Mouse (Mus musculus) adrenal gland, adult 18-20 months (tissue): ENCODE measurements at regions not wholly inside any gene's neighbourhood (a gene's known extent, or its start where the extent isn't known, plus 50 kb on each side); places are given as distances from the start of the nearest gene placed in this dataset.

Experiments used
- DNase-seq, 2 experiments: peaks; one replicate each; pipeline ENCODE4 v3.0.0; 2021 to 2022; ENCODE audit warnings: low spot score in 2 of 2

DNA sequence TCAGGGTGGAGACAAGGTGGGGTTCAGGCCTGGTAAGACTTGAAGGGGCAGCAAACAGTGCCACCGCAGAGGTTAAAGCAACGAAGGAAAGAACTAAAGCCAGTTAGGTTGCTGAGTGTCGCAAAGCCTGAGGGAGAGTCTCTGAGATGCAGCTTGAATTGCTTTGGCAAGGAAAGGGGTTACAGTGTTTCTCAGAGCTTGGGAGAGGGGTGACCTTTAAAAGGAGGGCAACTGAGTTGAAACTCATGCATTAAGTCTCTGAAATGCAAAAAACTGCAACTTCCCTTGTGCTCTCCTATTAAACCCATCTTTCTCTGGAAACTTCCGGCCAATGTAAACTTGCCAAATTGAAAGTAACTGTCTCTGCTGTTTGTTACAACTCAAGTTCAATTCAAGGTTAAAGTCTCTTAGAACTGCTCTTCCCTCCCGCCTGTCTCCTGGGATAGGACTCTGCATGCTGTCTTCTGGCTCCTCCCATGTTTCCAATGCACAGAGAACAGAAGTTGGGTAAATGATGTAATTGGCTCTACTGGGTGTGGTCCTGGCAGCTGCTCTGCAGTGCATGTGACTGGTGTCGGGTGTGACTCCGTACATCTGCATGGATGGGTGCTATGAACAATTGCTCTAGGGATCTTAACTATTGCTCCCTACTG, 181.4 kb upstream of the Gas1 start:
- no peak for DNase-seq

DNA sequence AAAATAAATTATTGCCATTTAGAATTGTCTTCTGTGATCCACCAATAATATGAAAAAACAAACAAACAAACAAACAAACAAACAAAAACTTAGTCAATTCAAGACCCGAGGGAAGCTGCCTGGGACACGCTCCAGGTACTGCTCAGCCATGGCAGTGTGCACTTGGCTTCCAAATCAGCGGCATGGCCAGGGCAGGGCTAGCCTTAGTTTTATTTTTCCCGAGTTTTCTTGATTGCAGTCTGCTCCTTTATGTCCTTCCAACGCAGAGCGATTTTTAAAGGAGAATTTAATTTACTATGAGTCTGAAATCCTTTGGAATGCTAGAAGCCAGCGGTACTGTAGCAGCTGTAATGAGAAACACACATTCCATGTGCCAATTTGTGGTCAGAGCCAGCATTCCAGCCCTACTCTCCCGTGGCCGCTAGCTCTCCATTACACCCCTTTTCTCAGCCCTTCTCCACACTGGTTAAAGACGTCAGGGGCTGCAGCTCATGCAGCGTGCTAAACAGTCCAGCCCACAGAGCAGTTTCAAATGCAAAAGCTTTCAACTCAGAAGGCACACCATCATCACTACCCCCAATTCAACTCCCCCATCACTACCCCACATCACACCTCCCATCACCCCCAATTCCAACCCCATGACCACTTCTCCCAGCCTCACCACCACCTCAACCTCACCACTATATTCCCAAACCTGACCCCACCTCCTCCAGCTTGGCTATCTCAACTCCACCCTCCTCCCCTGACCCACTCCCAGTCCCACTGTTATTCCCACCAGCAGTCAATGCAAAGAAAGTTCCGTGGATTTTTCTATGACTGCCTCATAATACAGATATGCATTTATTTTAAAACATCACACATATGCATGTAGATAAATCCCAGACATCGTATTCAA, 187.9 kb upstream of the Gas1 start:
- DNase-seq, result no peak

DNA sequence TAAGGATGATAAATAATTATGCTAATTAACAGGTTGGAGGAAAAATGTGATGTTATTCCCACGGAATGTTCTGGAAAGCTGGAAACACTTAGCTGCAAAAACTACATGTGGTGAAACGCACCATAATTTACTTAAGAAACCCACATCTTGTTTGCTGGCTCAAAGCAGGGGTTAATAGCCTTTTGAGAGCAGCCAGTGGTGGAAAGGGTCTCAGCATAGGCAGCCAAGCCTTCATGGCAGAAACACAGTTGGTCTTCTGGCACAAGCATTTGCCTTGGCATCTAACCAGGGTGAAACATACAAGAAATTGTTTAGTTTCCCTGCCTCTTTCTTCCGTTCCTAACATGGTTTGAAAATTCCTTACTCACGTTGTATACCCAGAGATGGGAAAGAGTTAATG, 192.1 kb upstream of the Gas1 start:
- DNase-seq, result no peak

DNA sequence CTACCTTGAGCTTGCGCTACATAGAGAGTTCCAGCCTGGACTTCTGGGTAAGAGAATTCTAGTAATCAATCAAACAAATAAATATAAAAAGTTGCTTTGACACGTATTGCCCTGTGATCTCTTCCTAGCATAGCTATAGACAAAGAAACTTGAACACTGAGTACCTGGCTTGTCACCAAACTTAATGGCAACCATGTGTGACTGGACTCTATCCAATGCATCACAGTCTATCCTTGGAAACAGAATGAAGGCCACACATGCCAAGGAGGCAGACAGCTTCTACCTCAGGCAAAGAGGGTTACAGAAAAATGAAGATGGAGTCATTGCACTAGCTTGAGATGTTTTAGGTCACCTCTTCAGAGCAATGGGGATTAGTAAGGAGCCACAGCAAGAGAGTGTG, 194.5 kb upstream of the Gas1 start:
- no peak for DNase-seq

DNA sequence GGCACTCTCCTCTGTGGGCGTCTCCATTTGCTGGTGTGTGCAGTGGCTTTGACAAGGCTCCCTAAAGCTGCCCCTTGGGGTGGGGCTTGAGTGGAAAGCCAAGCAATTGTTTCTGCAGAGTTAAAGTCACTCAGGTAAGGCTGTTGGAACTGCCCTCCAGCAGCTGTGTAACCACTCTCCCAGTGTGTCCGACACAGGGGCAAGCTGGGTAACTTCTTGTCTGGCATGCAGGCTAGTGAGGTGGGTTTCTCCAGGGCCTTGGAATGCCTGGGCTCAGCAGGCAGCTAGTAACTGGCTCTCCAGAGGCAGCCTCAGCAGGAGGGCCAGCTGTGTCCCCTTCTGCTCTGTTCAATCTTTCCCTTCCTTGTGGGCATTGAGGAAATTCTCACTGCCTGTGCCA, 199.5 kb upstream of the Gas1 start:
- no peak for DNase-seq

- DNase-seq, result no peak
Measured at GRCm38 (mm10) chr13:60382855-60383254, 205.7 kb upstream of the Gas1 start.

- no peak for DNase-seq
Measured at GRCm38 (mm10) chr13:60398836-60399235, 202.9 kb upstream of the Dapk1 start.

GRCm38 (mm10) chr13:60400764-60401487, 200.8 kb upstream of the Dapk1 start:
- no peak for DNase-seq

DNA sequence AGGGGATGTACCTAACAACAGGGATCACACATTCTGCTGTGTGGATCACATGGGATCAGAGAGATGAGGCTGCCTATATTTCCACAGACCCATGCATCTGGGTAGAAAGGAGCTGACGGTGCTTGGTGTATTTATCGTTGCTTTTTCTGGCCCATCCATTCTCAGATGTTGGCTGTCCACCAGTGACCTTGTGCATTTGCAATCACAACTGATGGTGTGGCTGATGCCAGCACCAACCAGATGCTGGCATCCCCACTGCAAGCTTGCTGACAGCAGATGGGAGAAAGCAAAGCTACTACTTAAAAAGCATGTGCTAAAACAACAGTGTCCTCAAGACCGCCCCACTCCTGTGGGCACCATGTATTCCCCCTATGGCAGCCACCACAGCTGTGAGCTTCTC, 198.3 kb upstream of the Dapk1 start:
- no peak for DNase-seq

DNA sequence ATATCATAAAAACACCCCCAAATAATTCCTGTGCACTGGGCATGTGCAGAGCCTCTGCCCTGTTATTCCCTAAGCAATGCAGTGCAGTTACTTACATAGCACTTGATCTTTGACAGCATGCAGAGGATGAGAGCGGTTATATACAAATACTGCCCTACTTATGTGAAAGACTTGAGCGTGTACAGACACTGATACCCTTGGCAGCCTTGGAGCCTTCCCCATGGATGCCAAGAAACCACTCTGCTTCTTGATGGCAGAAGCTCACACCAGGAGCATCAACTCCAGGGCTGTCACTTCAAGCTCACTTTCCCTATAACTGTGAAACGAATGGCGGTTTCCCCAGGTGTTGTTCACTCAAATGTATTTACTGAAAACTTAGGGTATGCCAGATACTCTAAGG, 194.4 kb upstream of the Dapk1 start:
- no peak for DNase-seq

DNA sequence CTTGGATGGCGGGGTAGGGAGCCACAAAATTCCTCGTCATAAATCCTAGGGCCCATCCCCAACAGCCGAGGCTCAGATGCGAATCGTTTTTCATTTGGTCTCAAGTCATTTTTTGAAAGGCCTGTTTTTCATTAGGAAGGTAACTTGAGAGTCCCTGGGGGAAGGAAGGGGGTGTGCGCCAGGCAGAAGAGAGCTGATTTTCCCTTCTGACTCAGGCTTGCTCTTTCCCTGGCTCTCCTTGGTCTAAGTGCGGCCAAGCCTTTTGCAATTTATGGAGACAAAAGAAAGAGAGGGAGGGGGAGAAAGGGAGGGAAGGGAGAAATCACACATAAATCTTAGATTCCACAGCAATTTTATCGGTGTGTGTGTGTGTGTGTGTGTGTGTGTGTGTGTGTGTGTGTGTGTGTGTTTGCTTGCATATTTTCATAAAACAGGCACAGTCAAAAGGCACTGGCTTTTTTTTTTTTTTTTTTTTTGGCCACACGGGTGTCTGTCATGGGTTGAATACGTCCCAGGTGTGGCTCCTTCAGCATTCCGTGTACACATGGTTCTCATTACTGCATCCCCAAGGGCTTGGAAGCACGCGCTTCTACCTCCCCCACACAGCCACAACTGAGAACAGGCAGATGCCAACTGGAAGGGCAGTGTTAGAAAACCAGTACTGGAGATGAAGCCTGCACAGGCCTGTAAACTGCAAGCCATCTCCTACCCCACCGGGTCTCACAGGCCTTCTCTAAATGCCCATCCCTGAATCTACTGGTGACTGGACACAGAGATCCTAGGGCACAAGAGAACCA, 191.8 kb upstream of the Dapk1 start:
- DNase-seq, result no peak

- DNase-seq, result no peak
Measured at GRCm38 (mm10) chr13:60416024-60416423, 185.7 kb upstream of the Dapk1 start.

DNA sequence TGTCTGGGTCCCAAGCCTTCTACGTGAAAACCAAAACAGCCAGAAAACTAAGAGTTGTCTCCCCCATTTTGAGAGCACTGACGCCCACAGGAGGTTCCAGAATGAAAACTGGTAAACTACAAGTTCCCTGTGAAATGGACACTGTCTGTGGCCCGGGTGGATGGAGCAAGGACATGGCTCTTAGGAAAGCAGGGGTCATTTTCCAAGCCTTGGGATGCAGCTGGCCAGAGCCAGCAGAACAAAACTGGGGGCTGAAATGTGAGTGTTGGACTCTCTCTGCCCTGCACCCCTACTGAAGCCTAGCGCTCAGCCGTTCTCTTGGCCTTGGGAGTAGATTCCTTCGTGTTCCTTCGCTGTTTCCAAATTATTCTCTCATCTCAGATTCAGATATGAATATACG, 184.7 kb upstream of the Dapk1 start:
- no peak for DNase-seq

DNA sequence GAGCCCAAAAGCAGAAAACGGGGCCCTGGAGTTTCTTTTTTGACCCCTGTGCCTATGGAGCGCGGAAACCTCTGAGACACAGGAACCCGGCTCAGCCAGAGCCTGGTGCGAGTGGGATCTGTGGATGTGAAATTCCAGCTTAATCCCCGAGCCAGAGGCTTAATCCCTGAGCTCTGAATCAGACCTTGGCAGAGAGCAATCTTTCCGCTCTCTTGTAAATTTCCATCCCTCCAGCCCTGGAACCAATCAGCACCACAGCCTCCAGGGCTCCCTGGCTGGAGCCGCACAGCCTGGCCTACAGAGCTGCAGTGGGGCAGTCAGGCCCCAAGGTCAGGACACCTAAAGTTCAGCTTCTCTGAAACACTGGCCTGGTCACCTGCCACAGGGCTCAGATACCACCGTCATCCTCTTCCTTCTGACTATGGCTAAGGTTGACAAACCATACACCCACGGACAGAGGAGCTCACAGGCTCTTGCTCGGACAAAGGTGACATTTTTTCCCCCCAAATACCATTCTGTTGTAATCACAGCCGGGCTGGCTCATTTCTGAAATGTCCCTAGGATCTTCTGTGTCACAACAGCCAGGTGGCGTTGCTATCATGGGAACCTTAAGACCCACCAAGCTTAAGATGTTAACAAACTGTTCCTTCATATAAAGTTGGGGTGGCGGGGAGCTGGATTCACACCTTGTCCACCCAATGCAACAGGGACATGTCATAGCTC, 184.2 kb upstream of the Dapk1 start:
- DNase-seq, result peak; percentile 30

DNA sequence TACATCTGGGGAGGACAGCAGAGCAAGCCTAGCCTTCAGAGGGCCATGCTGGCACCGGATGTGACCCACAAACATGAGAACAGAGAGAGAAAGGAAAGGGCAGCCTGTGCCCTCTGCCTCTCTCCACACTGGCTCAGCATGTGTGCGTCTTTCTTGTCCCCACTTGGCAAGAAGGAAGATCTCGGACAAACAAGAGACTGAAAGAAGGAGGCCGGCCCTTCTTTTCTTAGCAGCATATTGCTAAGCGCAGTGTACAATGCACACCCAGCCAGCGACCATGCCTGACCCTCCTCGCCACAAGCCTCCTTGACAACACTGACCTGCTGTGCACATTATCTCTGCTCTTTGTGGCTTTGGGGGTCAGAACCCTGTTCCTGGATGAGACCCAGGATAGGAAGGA, 181.4 kb upstream of the Dapk1 start:
- no peak for DNase-seq

- no peak for DNase-seq
Measured at GRCm38 (mm10) chr13:60420842-60421696, 180.7 kb upstream of the Dapk1 start.

- DNase-seq, result no peak
Measured at GRCm38 (mm10) chr13:60424267-60424666, 177.5 kb upstream of the Dapk1 start.

DNA sequence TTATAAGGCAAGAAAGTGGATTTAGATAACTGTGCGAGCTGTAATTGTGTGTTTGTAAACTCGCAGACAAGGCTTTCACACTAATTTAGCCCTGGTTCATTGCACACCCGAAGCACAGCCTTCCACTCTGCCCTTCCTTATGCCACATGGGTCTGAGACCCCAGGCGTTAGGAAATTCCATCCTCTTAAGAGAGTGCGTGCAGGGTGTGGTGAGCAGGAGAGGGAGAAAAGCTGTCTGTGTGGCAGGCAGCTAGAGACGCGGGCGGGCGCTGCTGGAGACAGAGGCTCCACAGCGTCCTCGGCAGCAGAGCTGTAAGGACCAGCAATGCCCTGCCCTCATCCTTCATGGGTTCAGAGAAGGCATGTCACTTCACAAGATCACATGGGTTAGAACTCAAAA, 176.6 kb upstream of the Dapk1 start:
- DNase-seq, result no peak

DNA sequence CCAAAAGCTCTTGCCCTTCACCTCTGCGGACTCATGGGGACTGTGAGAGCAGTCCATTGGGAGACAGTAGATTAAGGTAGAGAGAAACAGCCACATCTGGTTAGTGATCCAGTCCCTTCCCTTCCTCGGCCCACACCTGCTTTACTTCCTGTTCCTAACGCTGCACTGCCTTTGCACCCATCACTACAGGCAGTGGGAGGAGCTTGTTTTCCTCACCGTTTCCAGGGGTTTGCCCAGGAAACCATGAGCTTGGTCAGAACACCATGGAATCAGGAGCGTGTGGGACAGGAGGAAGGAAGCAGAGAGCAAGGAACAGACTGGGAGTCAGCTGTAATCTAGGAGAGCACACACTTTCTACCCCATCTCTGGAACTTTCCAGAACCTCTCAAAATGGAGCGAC, 176.2 kb upstream of the Dapk1 start:
- DNase-seq, result no peak
